Mouse (Mus musculus): ENCODE measurements around the gene Gm42517.

DNA sequence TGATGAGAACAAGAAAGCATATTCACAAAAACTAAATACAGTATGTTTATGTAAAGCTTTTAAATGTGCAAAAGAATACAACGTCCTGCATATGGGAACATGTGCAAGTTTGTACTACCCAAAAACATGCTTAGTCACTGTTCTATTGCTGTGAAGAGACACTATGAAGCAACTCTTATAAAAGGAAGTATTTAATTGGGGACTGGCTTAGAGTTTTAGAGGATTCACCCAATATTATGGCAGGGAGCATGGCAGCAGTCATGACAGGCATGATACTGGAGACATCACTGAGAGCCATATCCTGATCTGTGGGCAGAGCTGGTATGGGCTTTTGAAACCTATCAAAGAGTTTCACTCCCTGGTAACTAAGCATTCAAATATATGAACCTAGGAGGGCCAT is 9.9 kb downstream of the Gm42517 start:
- TF ChIP-seq POLR2A (IDR thresholded peaks at IDR 0.05; ENCODE audit: borderline replicate concordance, extremely low read depth, insufficient read depth, insufficient read length, poor library complexity, severe bottlenecking) (no peak), CTCF (IDR thresholded peaks at IDR 0.05; ENCODE audit: borderline replicate concordance, extremely low read depth, insufficient read depth, insufficient read length) (no peak)
